32 mouse cellular contexts compared by ENCODE assay signal in genomic region chr5:5539771-5540170, GRCm38 (mm10). TPM values are rescaled to one million over a fixed set of nuclear protein-coding genes. Genes with fewer than 3 reads are reported as not detected.
DNase-seq lines count a peak whose midpoint lies in the region; ATAC-seq and TF ChIP-seq lines count a peak whose summit lies in the region.
"Had no signal": no experiment of that assay in that cellular context is flagged by ENCODE, and none has a peak within 500 bp of the region (broad histone marks: within the 10 kb centered on the region; RNA-seq: fewer than 3 reads in every experiment).

No protein-coding gene starts in this region.

- no peaks in the 10 kb centered on the region for H3K4me1 ChIP-seq in midbrain, embryonic 14.5 days (ENCODE audit: control insufficient read depth, insufficient read depth, low read length)
- no peaks in the 10 kb centered on the region for H3K4me1 ChIP-seq in midbrain, embryonic 15.5 days
- no peaks in the 10 kb centered on the region for H3K4me1 ChIP-seq in liver, postnatal 0 days (ENCODE audit: insufficient read depth)
- H3K4me1 ChIP-seq in intestine, embryonic 16.5 days (ENCODE audit: control insufficient read depth, insufficient read depth, low read length): no peaks in the 10 kb centered on the region
- H3K4me1 ChIP-seq: heart, embryonic 13.5 days; lung, embryonic 15.5 days had no signal

- DNase-seq in midbrain, embryonic 14.5 days: peak; percentile 27
- DNase-seq in liver, postnatal 0 days: no peak
- no peak for DNase-seq in cerebellum, postnatal 25 days
- DNase-seq in embryo, embryonic 11 days: no peak
- DNase-seq: adrenal gland, adult 2 months; cerebellum, adult 8-10 months; gastrocnemius, adult 2 months; gastrocnemius, postnatal 36 days; heart, postnatal 10 days; kidney, adult 11 months; kidney, postnatal 25 days; lung, postnatal 36 days; right cerebral cortex, postnatal 25 days; thymus, adult 2 months; thymus, postnatal 36 days had no signal

- TF ChIP-seq CTCF in liver, postnatal 0 days (IDR thresholded peaks at IDR 0.05; ENCODE audit: low read depth): no peak

- H3K36me3 ChIP-seq in midbrain, embryonic 14.5 days (ENCODE audit: control insufficient read depth, insufficient read depth, low read length): peaks cover 49% of the 10 kb centered on the region
- H3K36me3 ChIP-seq in midbrain, embryonic 15.5 days (replicated peaks): peaks cover 30% of the 10 kb centered on the region
- peaks cover 22% of the 10 kb centered on the region for H3K36me3 ChIP-seq in liver, postnatal 0 days (replicated peaks; ENCODE audit: insufficient read depth, low read length)
- H3K36me3 ChIP-seq in intestine, embryonic 16.5 days (ENCODE audit: control insufficient read depth, insufficient read depth, low read length): peaks cover 7% of the 10 kb centered on the region

- H3K9ac ChIP-seq in midbrain, embryonic 14.5 days (replicated peaks; ENCODE audit: low read length): no peak overlapping the region
- no peak overlapping the region for H3K9ac ChIP-seq in midbrain, embryonic 15.5 days
- no peak overlapping the region for H3K9ac ChIP-seq in liver, postnatal 0 days (replicated peaks)
- H3K9ac ChIP-seq in intestine, embryonic 16.5 days (ENCODE audit: low read depth, low read length): no peak overlapping the region
- H3K9ac ChIP-seq: heart, embryonic 13.5 days; hindbrain, embryonic 14.5 days; lung, embryonic 15.5 days had no signal

- no peak overlapping the region for H3K4me3 ChIP-seq in midbrain, embryonic 14.5 days (replicated peaks; ENCODE audit: low read depth, low read length)
- no peak overlapping the region for H3K4me3 ChIP-seq in midbrain, embryonic 15.5 days
- H3K4me3 ChIP-seq in liver, postnatal 0 days (ENCODE audit: low read depth, low read length): no peak overlapping the region
- H3K4me3 ChIP-seq in intestine, embryonic 16.5 days (ENCODE audit: low read length): no peak overlapping the region
- H3K4me3 ChIP-seq: erythroblast, embryonic 14.5 days; gastrocnemius, adult 2 months; heart, embryonic 13.5 days; lung, embryonic 15.5 days; megakaryocyte, embryonic 14.5 days had no signal

- 0 out of 2 replicates have a peak, but pooled peaks have one; percentile 14 for TF ChIP-seq EP300 in liver, postnatal 0 days (IDR thresholded peaks at IDR 0.05; ENCODE audit: low read depth)

- ATAC-seq in midbrain, embryonic 14.5 days (ENCODE audit: low FRiP score, low TSS enrichment): no peak
- no peak for ATAC-seq in midbrain, embryonic 15.5 days (replicated peaks)
- peak; percentile 50; the same call in 1 of the 2 replicates for ATAC-seq in common myeloid progenitor, adult 5-6 weeks (replicated peaks; ENCODE audit: low read depth, poor library complexity, severe bottlenecking)
- no peak for ATAC-seq in liver, postnatal 0 days
- no peak for ATAC-seq in intestine, embryonic 16.5 days
- ATAC-seq: activated CD4-positive, CD25-positive, alpha-beta regulatory T cell, adult 4 months; CD4-positive, CD25-positive, alpha-beta regulatory T cell, adult 4 months; forebrain, embryonic 16.5 days had no signal

- 65% methylated on average over 3 of the region's 3 CpGs for WGBS in midbrain, embryonic 14.5 days
- 61% methylated on average over 3 of the region's 3 CpGs for WGBS in midbrain, embryonic 15.5 days
- 54% methylated on average over 3 of the region's 3 CpGs for WGBS in liver, postnatal 0 days (ENCODE audit: insufficient replicate concordance)
- WGBS in intestine, embryonic 16.5 days: 77% methylated on average over 3 of the region's 3 CpGs

- H3K9me3 ChIP-seq in midbrain, embryonic 14.5 days (ENCODE audit: control insufficient read depth, low read length): no peaks in the 10 kb centered on the region
- no peaks in the 10 kb centered on the region for H3K9me3 ChIP-seq in midbrain, embryonic 15.5 days
- no peaks in the 10 kb centered on the region for H3K9me3 ChIP-seq in liver, postnatal 0 days (ENCODE audit: low read length)
- no peaks in the 10 kb centered on the region for H3K9me3 ChIP-seq in intestine, embryonic 16.5 days (ENCODE audit: control insufficient read depth, low read length)
- H3K9me3 ChIP-seq: heart, embryonic 13.5 days; lung, embryonic 15.5 days; megakaryocyte, embryonic 14.5 days had no signal

- no peak overlapping the region for H3K27ac ChIP-seq in midbrain, embryonic 14.5 days (replicated peaks; ENCODE audit: low read depth, low read length)
- no peak overlapping the region for H3K27ac ChIP-seq in midbrain, embryonic 15.5 days
- H3K27ac ChIP-seq in liver, postnatal 0 days (ENCODE audit: low read depth): no peak overlapping the region
- no peak overlapping the region for H3K27ac ChIP-seq in intestine, embryonic 16.5 days (ENCODE audit: low read length)
- H3K27ac ChIP-seq: gastrocnemius, adult 2 months; heart, embryonic 13.5 days; hindbrain, embryonic 14.5 days; lung, embryonic 15.5 days had no signal

- H3K4me2 ChIP-seq in midbrain, embryonic 14.5 days (ENCODE audit: low read length): no peak overlapping the region
- H3K4me2 ChIP-seq in midbrain, embryonic 15.5 days: no peak overlapping the region
- H3K4me2 ChIP-seq in liver, postnatal 0 days (ENCODE audit: low read depth, low read length): no peak overlapping the region
- H3K4me2 ChIP-seq in intestine, embryonic 16.5 days (ENCODE audit: low read depth, low read length): no peak overlapping the region
- H3K4me2 ChIP-seq: heart, embryonic 13.5 days; hindbrain, embryonic 14.5 days; lung, embryonic 15.5 days had no signal

- no peaks in the 10 kb centered on the region for H3K27me3 ChIP-seq in midbrain, embryonic 14.5 days (ENCODE audit: control insufficient read depth, insufficient read depth, low read length)
- H3K27me3 ChIP-seq in midbrain, embryonic 15.5 days (replicated peaks): no peaks in the 10 kb centered on the region
- H3K27me3 ChIP-seq in liver, postnatal 0 days (ENCODE audit: insufficient read depth, low read length): no peaks in the 10 kb centered on the region
- no peaks in the 10 kb centered on the region for H3K27me3 ChIP-seq in intestine, embryonic 16.5 days (replicated peaks; ENCODE audit: control insufficient read depth, insufficient read depth, low read length)
- H3K27me3 ChIP-seq: heart, embryonic 13.5 days; lung, embryonic 15.5 days; megakaryocyte, embryonic 14.5 days had no signal

RNA-seq across cellular contexts. Expression of gene Gtpbp10, which starts 19.6 kb away (rescaled TPM):
- polyA plus RNA-seq in midbrain, embryonic 14.5 days (2014; fragmentation: Nextera tagmentation; extraction: Ambion mirVana): 20.6 and 26.9 TPM in 2 replicates
- polyA plus RNA-seq in midbrain, embryonic 15.5 days (2015; fragmentation: Nextera tagmentation; extraction: Ambion mirVana): 19.8 and 20.8 TPM in 2 replicates
- 36.4 and 38.1 TPM in 2 replicates for total RNA-seq in common myeloid progenitor, adult 5-6 weeks (2017)
- 9.3 and 9.9 TPM in 2 replicates for polyA plus RNA-seq in liver, postnatal 0 days (2015; fragmentation: Nextera tagmentation; extraction: Ambion mirVana)
- polyA plus RNA-seq in intestine, embryonic 16.5 days (2015; fragmentation: Nextera tagmentation; extraction: Ambion mirVana): 24.9 and 26.1 TPM in 2 replicates

RNA-seq across cellular contexts. Expression of gene Cldn12, which starts 25.0 kb away (rescaled TPM):
- 13.9 and 19.1 TPM in 2 replicates for polyA plus RNA-seq in midbrain, embryonic 14.5 days (2014; fragmentation: Nextera tagmentation; extraction: Ambion mirVana)
- 17.3 and 18.8 TPM in 2 replicates for polyA plus RNA-seq in midbrain, embryonic 15.5 days (2015; fragmentation: Nextera tagmentation; extraction: Ambion mirVana)
- 1.3 and 6.9 TPM in 2 replicates for total RNA-seq in common myeloid progenitor, adult 5-6 weeks (2017)
- polyA plus RNA-seq in liver, postnatal 0 days (2015; fragmentation: Nextera tagmentation; extraction: Ambion mirVana): 22.3 and 25.1 TPM in 2 replicates
- polyA plus RNA-seq in intestine, embryonic 16.5 days (2015; fragmentation: Nextera tagmentation; extraction: Ambion mirVana): 27.3 and 27.6 TPM in 2 replicates
- polyA plus RNA-seq: erythroblast, embryonic 14.5 days had no signal

RNA-seq across cellular contexts. Expression of gene Gm8773, which starts 33.8 kb away (rescaled TPM):
- 10.3 and 12.5 TPM in 2 replicates for polyA plus RNA-seq in midbrain, embryonic 14.5 days (2014; fragmentation: Nextera tagmentation; extraction: Ambion mirVana)
- polyA plus RNA-seq in midbrain, embryonic 15.5 days (2015; fragmentation: Nextera tagmentation; extraction: Ambion mirVana): 12.0 and 12.5 TPM in 2 replicates
- not detected in 2 replicates for total RNA-seq in common myeloid progenitor, adult 5-6 weeks (2017)
- polyA plus RNA-seq in liver, postnatal 0 days (2015; fragmentation: Nextera tagmentation; extraction: Ambion mirVana): 0.11 TPM in 1 of 2 replicates, not detected in the other
- 1.5 TPM in 2 replicates for polyA plus RNA-seq in intestine, embryonic 16.5 days (2015; fragmentation: Nextera tagmentation; extraction: Ambion mirVana)
- total RNA-seq: adrenal gland, adult 2 months; gastrocnemius, adult 2 months; gastrocnemius, postnatal 36 days; heart, adult 8-10 months; heart, postnatal 10 days; hematopoietic stem cell, adult 5-6 weeks; layer of hippocampus, adult 18-20 months; left cerebral cortex, adult 18-20 months; liver, adult 2 months; monocyte, adult 5-6 weeks had no signal
- polyA plus RNA-seq: activated CD4-positive, CD25-positive, alpha-beta regulatory T cell, adult 4 months; adrenal gland, adult 2 months; CD4-positive, CD25-positive, alpha-beta regulatory T cell, adult 4 months; erythroblast, embryonic 14.5 days; liver, adult 2 months had no signal
